Mouse (Mus musculus): ENCODE measurements at regions not wholly inside any gene's neighbourhood (a gene's known extent, or its start where the extent isn't known, plus 50 kb on each side); places are given as distances from the start of the nearest gene placed in this dataset.

DNA sequence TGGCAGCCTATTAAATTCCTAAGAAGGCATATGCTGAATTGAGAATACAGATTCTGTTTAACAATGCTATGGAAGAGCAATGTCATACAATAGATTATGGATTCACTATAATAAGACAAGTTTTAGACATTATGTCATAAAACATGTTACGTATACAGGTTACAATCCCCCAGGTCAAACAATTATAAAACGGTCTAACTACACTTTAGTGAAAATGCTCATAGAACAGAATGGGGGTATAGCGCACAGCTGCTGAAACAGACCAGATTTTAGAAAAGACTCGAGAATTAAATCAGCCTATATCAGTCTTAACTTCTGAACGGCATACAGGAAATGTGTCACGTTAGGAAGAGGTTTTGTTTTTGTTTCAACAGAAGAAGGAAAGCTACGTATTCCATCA is 660.5 kb upstream of the Sel1l start:
- no peak for DNase-seq
- intact Hi-C loops (cut with DNase I): no loop called here

DNA sequence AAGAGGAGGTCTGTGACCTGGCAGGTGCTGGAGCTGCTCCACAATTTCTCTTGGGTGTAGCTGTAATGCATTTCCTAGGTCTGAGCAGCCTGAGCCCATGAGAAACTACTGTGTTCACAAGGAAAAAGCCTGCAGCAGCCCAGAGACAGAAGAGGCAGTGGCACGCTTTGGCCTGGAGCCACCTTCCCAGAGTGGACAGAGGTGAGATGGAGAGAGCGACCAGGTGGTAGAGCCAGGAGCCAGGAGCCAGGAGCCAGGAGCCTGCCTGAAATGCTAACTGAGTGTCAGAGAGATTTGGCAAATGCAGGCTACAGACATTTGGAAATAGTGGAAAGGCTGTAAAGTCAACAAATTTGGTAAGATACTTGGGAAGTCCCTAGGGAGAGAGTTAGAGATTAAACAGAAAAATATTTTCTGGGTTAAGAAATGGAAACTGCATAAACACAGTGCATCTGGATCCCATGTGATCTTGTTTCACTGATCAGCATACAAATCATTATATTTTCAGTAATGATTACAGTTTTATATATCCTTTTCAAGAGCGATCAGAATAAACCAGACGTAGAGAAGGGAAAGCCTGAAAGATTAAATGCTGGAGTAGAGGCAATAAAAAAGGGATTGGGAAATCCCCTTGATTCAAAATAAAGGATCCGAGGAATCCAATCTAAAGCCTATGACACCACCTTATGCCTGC is 660.0 kb upstream of the Sel1l start:
- peak; percentile 2 to 3 for DNase-seq

DNA sequence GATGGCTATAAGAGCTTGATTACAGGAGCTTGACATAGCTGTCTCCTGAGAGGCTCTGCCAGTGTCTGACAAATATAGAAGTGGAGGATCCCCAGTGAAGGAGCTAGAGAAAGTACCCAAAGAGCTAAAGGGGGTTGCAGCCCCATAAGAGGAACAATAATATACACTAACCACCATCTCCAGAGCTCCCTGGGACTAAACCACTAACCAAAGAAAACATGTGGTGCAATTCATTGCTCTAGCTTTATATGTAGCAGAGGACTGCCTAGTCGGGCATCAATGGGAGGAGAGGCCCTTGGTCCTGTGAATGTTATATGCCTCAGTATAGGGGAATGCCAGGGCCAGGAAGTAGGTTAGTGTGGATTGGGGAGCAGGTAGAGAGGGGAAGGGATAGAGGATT is 635.0 kb upstream of the Sel1l start:
- intact Hi-C loops (cut with DNase I): no loop called here
- DNase-seq: no peak

More for the DNA sequence above, 660.0 kb upstream of the Sel1l start:
- intact Hi-C loops (cut with DNase I): no loop called here

DNA sequence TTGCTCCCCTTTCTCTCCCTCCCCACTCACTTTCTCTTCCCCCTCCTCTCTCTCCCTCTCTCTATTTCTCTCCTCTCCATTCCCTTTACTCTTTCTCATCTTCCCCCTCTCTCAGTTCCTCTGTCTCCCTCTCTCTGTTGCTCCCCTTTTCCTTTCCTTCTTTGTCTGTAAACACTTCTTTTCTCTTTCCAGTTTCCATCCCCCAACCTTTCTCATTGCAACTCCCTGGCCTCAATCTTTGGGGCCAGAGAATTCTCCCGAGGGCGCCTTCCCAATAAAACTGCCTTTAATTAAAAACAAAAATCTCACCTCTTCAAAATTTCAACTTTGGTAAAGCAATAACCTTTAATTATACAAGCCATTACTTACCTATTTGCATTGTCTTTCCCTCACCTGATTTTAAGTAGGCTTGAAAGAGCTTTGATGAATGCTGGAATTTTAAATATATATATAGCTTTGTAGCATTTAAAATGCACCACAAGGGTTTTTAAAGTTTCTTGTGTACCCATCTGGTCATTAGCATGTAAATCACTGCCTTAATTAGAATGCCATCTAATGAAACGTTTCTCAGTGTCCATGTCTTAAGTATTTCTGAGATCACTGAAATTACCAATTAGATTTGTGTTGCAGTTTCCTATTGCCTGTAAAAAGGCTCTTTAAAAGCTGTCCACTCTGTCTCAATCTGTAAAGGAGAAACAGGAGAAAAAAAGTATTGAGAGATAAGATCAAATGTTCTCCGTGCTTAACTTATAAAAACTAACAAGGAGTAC is 625.5 kb upstream of the Sel1l start:
- DNase-seq: no peak

DNA sequence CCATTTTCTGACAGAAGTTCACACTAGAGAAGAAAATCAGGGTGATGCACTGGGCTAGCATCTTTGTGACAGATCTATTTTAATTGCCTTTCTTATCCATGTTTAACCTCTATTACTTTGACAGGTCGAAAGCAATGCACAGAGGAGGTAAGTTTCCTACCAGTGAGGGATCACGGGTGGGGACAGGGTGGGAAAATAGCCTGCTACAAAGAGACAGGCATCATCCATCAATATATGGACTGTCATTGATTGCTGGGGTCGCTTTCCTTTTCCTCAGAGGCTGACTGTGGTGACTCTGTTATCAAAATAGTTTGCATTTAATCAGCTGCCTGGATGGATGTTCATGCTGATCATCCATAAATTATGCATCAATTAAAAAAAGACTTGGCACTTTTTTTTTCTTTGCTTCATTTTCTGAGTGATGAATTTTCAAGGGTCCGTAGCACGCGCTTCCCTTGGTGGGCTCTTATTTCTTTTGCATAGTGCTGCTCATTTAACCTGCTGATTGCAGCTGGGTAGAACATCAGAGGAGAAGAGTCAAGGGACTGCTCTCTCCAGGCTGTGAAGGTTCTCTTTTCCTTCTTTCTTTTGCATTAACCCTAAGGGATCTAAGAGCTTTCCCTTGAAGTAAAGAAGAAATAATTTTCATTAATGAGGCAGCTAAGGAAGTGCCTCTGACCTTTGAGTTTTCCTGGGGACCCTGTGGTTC is 602.3 kb upstream of the Sel1l start:
- no peak for DNase-seq
- intact Hi-C loops (cut with DNase I): no loop called here

More for the DNA sequence above, 625.5 kb upstream of the Sel1l start:
- intact Hi-C loops (cut with DNase I): no loop called here

DNA sequence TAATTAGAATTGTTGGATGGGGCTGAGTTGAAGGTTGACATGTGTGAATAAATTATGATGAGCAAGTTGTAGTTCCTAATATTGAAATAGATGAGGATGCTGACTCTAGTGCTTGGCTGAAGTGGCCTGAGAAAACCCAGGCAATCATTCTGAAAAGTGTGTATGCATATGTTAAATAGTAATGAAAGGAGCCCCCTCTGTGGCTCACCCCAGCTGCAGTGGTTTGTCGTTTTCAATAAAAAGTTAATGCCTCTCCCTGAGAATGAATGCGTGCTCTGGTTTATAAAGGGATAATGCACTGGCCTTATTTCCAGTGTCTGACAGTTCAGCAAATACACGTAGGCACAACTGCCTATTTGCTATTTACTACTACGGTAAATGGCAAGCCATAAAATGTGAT is 569.5 kb upstream of the Sel1l start:
- intact Hi-C loops (cut with DNase I): no loop called here
- DNase-seq: no peak

DNA sequence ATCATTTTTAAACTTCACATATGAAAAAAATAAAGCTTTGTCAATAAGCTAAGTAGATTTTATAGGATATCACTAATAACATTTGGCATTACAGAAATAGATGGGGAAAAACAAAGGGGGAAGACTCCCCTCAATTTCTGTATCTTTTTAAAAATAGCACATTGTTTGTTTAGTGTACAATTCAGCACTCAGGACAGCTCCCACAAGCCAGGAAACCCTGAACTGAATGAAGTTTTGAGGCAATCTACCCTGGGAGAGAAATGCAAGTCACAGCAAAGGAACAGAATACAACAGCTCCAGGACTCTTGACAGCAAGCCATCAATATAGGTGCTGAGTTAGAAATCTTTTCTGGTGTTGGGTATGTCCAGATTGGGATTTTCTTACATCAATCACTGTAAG is 556.5 kb upstream of the Sel1l start:
- no peak for DNase-seq
- intact Hi-C loops (cut with DNase I): no loop called here

DNA sequence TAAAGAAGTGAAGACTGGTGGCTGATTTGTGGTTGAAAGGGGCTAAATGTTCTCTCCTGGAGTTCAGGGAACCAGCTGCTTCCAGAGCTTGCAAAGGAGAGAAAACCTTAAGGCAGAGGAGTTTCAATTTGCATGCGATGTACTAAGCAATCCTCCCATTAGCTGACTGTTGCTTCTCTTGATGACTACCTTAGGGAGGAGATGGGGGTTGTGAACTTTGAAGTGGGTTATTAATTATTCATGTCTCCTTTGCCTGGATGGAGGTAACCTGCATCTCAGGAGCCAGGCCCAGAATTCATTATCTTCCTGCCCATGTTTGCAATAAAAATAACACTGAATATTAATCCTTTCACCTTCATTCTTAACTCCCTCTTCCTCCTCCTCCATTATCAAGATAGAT is 552.0 kb upstream of the Sel1l start:
- intact Hi-C loops (cut with DNase I): no loop called here
- DNase-seq: no peak

DNA sequence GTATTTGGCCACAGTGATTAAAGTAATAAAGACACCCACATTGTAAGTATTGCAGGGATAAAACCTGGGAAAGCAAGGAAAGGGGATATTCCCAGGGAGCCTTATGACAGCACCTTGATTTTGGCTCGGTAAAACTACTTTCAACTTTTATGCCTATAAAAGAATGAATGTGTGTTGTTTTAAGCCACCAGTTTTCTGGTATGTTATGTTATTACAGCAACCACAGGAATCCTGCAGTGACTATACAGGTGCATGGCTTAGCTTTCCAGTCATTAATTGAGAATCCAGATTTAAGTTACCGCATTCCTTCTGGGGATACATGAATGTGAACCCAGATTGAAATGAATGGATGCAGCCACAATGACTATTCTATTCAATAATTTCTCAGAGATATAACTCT is 537.2 kb upstream of the Sel1l start:
- intact Hi-C loops (cut with DNase I): no loop called here
- DNase-seq: no peak

DNA sequence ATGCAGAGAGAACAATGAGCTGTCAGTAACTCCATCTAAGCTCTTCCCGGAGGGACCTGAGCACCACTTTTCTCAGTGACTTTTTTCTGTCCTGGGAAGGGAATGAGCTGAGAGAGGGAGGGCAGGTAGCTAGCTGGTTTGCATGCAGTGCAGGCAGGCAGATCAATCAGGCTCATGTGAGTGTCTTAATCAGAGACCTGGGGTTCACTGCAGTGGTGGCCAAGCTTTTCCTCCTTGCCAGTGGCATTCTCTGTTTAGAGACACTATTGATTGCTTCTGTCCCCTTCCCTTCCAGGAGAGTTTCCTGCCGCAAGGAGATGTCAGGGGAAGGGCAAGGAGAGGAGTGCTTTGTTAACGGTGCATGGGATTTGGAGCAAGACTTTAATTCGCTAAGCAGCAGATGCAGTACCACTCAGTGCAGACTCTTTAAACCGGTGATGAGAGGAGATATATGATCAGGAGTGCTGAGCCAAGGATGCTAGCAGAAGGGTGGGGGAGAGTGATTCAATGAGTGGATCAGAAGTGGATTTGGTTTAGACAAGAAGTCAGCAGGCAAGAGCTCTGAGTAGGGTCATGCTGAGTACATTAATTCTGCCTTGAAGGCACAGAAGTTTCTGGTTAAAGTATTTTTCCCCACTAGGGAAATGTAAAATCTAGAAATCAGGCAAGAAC is 535.4 kb upstream of the Sel1l start:
- intact Hi-C loops (cut with DNase I): no loop called here
- no peak for DNase-seq

DNA sequence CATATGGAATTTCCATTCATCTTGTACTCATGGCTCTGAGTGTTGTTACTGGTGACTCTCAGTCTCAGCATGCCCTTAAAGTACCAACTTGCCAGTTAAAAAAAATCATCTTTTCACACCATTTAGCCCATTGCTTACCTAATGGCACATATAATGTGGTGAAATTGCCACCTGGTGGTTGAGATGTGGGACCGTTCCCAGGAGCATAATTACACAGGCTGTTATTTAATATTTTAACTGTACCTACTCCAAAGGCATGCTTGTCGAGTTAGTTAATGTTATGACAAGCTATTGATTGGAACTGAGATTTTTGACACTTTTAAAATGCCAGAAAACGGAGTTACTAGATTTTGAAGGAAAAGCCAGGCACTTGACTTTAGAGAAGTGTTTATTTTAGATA is 530.2 kb upstream of the Sel1l start:
- no peak for DNase-seq
- intact Hi-C loops (cut with DNase I): no loop called here

DNA sequence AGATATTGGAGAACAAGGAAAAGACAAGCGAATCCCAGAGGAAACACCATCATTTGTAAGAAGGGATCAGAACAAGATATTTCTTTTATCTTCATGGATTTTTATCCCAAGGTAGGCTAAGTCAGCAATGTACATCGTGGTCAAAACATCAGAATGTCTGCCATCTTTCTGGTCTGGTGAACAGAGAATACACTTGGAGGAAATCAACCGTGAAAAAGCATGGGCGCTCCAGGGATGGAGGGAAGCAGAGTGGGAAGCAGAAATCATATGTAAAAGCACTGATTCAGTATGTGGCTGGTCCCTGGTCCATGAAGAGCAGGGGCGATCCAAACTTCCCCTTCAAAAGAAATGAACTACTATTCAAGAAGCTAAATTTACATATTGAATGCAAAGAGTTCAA is 517.0 kb upstream of the Sel1l start:
- intact Hi-C loops (cut with DNase I): no loop called here

DNA sequence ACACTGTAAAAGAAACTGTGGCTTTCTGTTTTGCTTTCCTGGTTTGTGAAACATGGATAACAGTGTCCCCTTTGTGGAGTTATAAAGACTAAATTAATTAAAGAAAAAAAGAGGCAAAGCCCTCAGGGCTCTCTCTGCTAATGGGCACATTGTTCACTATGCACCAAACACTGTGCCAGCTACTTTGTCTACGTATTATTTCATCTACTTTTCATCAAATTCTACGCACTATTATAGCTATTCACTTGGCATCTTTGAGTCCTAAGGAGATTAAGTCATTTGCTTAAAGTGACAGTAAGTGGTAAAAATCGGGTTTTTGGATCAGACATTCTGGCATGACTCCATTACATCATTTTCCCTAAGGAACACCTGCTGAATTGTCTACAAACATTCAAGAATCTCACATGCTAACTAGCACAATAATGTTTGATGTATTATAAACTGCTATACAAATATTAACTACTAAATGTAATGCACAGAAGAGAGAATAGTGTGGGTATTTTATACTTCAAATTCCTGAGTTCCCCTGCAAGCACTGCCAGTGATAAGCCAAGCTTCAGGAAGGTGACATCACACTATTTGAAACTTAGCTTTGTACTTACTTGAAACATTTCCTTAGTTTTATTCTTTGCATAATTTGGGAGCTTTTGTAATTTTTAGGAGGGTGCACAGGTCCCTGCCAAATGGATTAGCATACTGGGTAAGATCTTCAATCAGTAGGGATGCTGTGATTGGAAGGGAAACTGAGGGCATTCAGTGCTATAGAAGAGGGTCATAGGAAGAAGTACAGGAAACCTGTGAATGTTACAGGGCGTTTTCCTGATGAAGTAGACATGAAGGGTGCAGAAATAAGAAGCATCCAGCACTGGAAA is 504.7 kb upstream of the Sel1l start:
- no peak for DNase-seq
- intact Hi-C loops (cut with DNase I): no loop called here

More for the DNA sequence above, 517.0 kb upstream of the Sel1l start:
- DNase-seq: no peak

DNA sequence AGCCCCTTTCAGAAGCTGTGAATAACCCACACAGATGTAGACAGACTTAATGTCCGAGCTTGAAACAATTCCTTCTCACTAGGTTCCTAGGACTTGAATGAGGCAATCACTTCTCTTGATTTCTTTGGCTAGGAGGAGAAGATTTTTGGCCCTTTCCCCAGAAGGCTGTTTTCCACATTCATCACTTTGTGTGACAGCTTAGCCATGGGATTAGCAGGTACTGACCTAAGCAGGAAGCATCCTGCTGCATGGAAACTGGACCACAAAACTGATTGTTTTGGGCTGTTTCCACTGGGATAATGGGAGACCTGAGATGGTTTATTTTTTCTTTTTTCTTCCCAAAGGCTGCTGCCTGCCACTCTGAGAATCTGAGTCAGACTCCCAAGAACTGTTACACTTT is 469.3 kb upstream of the Sel1l start:
- intact Hi-C loops (cut with DNase I): no loop called here
- peak in 1 of 2 experiments; percentile 6 for DNase-seq

DNA sequence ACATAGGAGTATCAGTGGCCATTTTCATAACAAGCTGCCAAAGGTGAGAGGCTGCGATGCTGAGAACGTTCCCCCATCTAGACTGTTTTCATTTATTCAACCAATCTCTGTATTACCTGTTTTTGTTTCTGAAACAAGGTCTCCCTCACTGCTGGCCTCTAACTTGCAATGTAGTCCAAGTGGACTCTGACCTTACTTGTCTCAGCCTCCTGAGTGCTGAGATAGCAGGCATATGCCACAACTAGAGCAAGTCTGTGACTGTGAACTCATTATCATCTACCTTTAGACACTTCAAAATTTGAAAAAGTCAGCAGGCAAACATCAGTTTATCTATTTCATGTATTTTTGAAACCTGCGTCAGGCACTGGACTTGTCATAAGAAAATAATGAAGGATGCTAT is 468.7 kb upstream of the Sel1l start:
- no peak for DNase-seq
- intact Hi-C loops (cut with DNase I): no loop called here

DNA sequence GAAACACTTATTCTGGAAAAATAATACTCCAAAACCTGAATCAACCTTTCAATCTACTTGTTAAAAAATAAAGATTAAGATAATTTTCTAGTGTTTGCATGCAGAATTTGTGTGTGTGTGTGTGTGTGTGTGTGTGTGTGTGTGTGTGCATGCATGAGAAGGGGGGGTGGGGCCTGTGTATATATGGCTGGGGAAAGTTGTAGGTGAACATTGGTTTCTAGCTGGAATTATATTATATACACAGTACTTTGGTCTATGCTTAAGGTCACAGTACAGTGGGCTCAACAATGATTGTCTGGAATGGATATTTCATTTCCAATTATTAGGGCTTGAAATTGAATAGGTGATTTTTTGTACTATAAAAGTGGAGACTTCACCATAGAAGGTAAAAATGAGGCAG is 467.3 kb upstream of the Sel1l start:
- intact Hi-C loops (cut with DNase I): no loop called here
- DNase-seq: no peak

DNA sequence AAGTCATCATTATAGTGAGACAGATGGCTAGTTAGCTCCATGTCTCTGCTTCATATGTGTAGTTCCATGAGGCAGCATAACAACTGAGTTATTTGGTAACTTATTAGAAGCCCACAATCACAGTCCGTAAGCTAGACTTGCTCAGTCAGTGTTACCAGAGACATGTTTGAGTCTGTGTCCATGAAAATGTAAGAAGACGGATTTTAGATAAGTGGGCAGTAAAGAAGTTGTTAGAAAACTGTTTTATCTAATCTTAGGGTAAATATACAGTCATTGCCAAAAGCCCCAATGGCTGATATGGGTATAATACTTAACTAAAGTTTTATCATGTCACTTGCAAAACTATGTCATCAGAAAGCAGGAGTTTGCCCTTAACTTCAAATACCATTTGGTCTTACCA is 466.9 kb upstream of the Sel1l start:
- DNase-seq: no peak
- intact Hi-C loops (cut with DNase I): no loop called here

DNA sequence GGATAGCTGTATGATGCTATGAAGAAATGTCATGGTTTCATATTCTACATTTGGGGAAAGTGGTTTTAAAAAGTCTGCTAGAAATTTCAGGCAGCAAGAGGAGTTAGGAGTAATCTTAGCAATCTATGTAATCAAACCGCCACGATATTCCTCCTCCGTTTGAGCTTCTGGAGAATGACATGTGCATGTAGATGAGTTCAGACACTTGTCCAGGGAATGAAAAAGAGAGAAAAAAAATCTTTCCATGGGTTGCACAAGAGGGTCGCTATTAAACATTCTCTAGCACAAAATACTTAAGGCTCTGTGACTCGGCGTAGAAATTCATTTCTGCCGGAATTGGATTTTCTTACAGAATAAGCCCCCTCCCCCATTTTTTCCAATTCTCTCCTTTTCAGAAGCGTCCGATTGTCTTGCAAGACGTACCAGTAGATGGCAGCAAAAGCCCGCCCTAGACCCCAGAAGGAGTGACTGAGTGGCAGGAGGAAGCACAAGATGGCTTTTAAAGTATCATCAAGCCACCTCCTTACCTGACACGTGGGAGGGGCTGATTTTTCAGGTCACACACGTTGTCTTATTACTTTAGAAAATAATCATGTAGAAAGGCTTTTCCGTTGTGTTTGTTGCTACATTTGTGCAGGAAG is 454.1 kb upstream of the Sel1l start:
- intact Hi-C loops (cut with DNase I): no loop called here
- DNase-seq: peak; percentile 19 to 52

DNA sequence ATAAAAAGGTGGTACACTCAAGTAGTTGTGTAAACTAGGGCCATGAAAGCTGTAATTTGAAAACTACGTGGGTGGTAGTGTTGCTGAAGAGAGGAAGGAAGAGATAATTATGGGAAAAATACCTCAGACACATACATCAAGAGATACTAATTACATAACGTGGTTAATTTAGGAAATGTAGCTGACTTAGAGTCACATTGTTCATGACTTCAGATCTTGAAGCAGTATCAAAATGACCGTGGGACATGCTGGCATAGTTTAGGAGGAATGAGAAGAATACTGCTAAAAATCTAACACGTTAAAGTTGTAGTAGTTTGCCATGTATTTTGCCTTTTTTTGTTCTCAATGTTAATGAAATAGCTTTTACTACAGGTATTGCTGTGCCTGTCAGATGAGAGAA is 445.9 kb upstream of the Sel1l start:
- no peak for DNase-seq
- intact Hi-C loops (cut with DNase I): no loop called here

DNA sequence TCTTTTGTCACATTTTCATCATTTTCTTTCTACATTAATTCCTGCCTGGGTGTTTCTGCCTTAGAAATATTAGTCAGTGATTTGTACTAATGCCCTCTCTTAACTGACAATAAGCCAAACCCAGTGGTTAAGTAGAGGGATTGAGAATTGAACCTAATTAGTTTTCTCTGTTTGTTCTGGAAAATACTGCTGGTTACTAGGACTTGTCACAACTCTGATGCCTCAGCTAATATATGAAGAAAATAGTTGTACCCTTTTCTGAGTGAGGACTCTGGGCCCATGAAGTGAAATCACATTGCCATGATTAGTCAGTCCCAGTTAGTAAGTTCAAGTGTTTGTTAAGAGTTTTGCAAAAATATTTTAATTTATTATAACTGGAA is 444.4 kb upstream of the Sel1l start:
- intact Hi-C loops (cut with DNase I): no loop called here
- DNase-seq: no peak
